Mouse (Mus musculus) neutrophil, adult 5-6 weeks (primary cell): ENCODE measurements around the gene Atxn10. TPM values are rescaled to one million over a fixed set of nuclear protein-coding genes. Genes with fewer than 3 reads are reported as not detected.

Experiments used
- ATAC-seq: fragments of 151-379, 151-347 bp; 2 replicates; pipeline ENCODE4 v1.8.0; 2017; ENCODE audit warnings: mild to moderate bottlenecking, moderate TSS enrichment; ENCODE audit not compliant: insufficient number of reproducible peaks, poor library complexity, low FRiP score, severe bottlenecking; ENCODE audit errors: extremely low read depth
- total RNA-seq: library from RNA; stranded (forward); fragments of 200-1000 nt; gene quantifications from 2 replicates; pipeline ENCODE4 v1.2.3, GENCODE M21; 2017

Atxn10 gene
- total RNA-seq, 1 experiment from 2014 or later, result 54.6 TPM

DNA sequence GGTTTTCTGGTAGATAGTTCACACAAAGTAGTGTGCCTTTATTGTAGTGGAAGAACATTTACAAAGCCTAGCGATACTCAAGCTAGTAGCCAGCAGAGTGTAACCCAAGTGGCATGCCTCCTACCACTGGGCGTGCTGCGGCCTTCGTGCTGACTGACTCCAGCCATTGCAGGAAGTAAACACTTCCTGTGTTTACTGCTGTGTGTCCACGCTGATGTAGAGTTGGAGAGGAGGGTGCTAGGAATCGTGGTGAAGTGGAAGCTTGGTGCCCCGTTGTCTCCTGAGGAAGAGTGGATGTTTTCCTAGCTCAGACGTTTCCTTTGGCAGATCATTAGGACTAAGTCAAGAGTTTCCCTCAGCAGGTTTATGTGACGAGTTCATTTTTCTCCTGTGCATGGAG is 47.4 kb downstream of the Atxn10 start:
- ATAC-seq, result no peak

DNA sequence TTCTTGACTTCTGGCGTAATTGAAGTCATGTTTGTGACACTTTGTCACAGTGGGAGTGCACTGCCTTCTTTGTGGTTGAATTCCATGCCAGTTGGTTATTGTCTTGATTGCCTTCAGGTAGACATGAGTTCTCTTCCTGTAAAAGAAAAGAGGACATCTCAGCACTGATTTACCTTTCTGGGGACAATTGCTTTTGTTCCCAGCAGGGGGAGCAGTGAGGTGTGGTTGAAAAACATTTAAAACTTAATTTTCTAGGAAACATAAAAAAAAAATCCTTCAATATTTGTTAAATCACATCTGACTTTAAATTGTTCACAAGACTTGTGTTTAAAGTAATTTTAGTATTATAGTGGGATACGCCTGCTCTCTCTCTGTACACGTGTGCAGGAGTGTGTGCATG is 52.7 kb downstream of the Atxn10 start:
- ATAC-seq, result no peak

DNA sequence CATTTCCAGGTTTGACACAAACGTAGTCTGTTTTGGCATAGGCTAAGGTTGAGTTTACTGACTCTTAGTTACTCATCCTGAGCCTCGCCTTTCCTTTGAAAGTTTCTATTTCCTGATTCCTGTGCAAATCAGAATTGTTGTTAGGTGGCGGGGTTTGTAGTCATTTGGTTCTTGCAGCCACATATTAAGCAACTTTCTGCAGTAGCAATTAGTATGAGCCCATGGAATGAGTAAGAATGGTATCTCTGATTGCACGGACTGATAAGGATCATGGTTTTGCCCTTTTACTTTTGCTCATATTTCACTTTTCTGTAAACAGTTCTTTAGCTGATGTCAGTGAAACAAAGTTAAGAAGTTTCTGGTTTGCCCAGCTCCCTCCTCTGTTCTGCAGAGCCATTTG is 53.9 kb downstream of the Atxn10 start:
- no peak for ATAC-seq

DNA sequence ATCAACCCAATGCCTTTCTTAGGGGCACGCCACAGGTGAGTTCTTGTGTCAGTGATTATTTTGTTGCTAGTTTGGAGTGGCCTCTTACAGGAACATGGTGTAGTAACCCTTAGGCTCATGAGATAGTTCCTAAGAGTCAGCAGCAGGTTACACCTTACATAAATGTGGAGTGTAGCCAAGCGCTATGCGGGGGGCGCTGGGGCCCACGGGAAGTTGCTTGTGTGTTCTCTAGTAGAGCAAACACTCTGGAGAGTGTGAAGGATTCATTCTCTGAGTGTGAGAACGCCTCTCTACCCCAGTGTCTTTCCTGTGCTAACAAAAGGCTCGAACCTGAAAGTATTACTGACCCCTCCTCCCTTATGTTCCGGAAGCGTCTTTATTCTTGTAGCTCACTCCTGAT is 59.3 kb downstream of the Atxn10 start:
- ATAC-seq, result no peak

DNA sequence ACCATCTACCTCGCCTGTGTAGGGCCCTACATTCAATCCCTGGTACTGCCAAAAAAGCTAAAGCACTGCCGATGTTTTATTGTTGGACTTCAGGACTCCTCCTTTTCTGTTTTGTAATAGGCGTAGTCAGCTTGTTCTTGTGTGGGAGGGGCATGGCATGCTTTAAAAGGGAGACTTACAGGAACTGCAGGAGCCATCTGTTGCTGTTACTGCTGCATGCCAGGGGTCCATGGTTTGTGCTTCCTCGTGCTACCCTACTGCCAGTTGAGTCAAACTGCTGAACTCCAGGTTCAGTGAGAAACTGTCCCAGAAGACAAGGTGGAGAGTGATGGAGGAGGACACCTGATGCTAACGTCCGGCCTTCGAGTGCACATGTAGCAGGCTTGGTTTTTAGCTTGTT is 65.9 kb downstream of the Atxn10 start:
- ATAC-seq, result no peak

DNA sequence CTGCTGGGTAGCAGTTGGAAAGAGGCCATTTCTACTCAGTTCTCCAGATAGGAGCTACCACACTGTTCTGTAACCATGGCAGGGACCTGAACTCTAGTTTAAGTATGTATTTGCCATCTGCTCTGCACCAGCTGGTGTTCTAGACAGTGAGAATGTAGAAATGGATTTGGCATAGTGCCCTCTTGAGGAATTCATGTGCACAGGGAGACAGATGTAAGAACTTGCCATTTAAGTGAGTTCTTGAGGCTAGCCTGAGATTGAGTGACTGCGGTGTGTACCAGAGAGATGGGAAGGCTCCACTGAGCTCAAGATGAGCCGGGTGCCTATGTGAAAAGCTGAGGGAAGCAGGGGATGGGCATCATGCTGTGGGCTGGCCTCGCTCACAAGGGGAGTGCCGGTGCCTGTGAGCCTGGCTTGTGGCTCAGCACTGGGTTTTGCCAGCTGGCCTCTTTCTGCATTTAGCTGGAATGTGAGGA is 67.2 kb downstream of the Atxn10 start:
- no peak for ATAC-seq

DNA sequence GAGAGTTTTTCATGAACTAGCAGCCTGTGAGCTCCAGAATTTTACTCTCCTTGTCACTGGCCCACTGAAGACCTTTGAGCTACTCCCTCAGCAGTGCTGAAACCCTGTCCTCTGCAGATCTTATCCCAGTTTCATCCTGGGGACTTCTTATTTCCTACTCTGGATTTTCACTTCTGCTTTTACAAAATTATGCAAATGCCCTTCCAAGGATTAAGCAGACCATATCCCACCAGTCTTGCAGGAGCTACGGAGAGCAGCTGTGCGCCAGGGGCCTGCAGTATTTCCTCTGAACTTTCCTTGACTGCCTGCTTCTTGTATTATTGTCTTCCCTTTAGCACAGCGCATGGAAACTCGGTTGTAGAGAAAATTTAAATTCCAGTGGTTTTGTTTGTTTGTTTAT is 68.7 kb downstream of the Atxn10 start:
- ATAC-seq, result no peak

DNA sequence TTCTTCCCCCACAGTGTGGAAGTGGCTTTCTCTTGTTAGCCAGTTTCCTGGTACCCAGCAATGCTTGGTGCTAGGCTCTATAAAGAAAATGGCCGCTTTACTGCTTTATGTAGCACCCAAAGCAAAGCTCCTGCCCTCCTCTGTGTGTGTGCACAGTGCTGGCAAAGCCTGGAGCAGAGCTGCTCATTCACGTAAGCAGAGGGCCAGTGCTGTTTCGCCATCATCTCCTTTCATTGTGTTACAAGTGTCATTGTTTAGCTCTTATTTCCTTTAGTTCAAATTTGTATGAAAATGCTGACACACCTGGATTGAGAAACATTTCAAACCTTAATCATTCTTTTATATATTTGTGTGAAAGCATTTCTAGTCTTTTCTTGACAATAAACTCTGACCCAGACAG is 69.5 kb downstream of the Atxn10 start:
- no peak for ATAC-seq

DNA sequence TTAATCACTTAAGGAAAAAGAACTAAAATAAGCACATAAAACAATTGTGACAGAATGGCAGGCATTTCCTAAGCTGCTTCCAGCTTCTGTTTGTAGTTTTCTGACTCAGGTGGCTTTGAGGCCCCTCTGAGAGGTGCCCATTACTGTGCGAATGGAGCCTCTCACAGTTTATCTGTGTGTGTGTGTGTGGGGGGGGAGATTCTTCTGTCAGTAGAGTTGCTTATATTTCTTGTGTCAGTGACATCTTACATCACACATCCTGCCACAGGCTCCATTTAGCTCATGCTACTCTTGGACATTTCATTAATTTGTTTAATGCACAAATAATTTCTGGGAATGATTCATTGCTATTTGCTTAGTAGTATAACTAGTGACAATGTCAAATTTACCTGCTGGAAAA is 70.8 kb downstream of the Atxn10 start:
- ATAC-seq, result no peak

DNA sequence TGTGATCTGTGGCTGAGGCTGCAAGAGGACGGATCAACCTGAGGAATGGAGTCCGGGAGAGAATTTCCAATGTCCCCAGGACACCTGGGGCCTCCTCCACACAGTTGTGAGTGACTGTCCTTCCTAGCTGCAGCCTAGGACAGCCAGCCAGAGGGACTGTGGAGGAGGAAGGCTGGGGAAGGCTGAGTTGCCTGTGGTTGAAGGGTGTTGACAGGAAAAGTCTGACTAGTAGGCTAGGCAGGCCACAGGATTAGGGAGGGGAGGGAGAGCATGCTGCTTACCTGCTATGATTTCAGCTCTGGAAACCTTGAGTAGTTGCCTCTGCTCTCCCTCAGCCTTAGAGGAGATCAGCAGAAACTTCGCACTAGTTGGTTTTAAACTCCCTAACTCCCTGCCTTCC is 71.3 kb downstream of the Atxn10 start:
- no peak for ATAC-seq

DNA sequence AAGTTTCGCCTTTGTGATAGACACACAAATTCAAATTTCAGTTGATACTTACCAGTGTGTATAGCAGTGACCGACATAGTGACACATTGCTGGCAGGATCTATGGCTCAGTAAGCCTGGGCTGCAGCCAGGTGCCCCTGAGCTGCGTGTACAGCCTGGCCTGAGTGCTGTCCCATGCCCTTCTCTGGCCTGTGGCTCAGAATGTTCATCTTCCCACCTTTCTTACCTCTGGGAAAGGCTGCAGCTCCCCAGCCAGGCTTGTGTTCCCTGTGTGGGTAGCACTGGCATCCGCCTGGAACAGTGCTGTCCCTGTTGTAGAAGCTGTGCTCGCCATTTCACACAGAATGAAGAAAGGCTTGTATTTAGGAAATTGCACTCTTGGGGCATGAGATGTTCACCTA is 72.7 kb downstream of the Atxn10 start:
- ATAC-seq, result no peak

DNA sequence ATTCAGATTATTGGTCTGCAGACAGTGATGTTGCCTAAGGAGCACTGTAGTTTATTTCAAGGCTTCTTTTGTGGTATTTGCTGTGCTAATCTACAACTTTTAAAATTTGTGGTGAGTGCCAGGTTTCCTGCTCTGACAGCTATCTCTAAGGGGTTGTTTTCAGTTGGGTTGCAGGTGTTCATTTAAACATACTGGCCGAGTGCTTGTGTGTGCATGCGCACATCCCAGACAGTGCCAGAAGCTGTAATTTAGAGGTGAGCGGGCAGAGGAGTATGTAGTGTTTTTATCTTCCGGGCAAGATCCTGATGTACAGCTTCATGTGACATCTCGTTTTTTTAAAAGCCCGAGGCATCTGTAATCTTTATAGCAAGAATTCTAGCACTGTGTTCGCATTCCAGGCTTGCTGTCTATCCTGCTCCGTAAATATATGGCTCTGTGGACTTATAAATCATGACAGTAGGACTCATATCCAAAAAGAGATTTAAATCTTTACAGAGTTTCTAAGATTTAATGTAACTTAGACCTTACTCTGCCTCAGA is 73.3 kb downstream of the Atxn10 start:
- ATAC-seq, result no peak

DNA sequence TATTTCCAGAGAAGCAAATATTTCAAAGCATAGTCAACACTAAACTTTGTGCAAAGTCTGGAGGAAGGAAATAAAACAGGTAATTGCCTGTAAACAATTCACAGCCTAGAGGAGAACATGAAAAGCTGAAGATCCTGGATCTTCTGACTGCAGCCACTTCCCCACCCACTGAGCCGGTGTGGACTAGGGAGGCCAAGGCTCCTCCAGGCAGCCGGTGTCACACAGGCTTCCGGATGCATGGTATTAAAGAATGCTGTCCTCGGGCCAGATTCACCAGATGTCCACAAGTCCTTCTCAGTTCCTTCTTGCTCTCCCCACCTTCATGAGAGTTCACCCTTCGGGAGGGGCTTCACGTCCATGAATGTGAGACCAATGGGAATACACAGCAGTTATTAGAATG is 73.8 kb downstream of the Atxn10 start:
- ATAC-seq, result no peak

DNA sequence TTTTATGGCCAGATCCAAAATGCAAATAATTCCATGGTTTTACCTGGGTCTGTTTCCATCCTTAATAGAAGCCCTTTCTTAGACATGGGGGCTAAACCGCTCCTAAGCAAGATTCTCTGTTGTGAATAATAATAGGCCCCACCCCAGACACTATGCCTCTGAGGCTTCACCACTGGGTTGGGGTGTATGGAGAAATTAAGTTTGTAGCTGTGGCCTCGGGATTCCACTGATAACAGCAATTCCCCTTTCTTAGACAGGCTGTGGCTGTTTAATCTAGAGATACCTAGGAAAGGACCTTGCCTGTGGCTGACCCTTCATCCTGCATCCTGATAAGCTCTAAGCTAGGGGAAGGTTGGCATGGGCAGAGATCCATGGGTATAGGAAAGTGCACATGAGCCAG is 78.6 kb downstream of the Atxn10 start:
- no peak for ATAC-seq

DNA sequence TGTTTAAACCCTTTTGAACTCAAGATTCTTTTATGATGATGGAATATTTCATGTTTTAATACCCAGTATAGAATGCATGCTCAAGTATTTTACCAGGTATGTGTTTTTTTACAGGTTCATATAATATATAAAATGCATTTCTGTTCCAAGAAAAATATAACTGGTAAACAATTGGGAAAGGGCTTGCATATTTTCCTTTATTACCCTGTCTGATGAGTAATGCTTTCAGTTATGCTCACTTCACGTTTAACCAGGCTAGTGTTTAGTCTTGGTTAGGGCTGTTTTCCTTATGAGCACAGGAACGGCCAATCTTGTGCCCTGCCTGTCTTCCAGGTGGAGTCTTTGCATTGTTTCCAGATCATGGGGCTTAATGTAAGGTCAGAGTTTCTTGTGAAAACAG is 84.6 kb downstream of the Atxn10 start:
- no peak for ATAC-seq

DNA sequence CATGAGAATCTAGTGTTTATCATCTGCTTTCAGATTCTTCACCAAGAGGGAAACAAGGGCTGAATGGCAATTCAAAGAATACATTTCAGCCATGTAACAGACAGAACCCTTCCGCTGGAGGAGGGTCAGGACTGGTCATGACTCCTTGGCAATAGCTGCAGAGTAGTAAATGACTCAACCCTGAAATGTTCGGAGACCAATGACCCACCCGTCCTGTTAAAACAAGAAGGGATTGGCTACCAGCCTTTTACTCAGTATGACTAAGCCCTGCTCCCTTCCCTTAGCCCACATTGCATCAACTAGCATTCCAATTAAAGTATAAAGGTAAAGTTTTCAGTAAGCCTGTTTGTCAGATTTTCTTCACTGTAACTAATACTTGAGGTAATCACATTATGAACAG is 88.2 kb downstream of the Atxn10 start:
- no peak for ATAC-seq

DNA sequence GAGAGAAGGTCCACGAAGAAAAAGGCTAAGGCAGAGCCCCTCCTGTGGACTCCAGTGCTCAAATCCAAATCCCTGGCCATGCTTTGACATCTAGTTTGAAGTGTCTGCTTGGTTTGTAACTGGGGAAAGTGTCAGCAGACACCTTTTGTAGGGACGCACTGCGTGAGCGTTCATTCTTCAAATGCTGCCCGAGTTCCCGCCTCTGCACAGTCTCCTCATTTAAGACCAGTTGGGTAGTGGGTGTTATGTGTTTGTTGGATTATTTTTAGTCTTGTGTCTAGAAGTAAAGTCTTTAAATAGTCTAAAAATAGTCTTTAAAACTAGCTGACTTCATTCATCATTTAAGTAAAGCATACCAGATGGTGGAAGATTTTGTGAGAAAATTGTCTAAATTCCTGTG is 92.1 kb downstream of the Atxn10 start:
- ATAC-seq, result no peak

DNA sequence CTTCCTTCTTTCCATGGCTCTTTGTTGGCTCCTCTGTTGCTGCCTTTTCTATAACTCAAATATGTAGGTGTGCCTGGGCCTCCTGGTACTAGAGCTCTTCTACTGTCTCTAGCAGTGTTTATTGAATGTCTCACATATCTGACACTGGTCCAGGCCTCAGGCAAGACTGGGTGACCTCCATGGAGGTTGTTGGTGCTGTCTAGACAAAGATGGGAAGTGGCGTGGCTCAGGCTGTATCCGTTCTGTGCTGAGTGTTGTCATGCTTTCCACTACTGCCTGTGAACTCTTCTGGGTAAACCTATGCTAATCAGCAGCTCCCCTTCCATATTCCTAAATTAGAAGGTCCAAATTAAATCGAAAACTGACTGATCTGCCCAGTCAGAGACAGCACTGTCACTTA is 106.5 kb downstream of the Atxn10 start:
- ATAC-seq, result no peak

DNA sequence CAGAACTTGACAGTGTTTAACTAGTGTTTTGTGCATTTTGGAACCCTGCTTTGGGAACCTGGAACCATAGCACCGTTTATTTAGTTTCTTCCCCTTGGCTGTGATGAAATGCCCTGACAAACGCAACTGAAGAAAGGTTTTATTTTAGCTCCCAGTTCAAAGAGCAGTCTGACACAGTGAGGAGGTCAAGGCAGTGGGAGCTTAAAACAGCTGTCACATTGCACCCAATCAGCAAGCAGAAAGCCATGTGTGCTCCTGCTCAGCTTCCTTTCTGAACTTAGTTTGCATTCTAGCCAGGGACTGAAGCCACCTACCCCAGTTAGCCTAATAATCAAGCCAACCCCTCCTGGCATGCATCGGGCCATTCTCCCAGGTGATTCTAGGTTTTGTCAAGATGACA is 110.6 kb downstream of the Atxn10 start:
- ATAC-seq, result no peak

DNA sequence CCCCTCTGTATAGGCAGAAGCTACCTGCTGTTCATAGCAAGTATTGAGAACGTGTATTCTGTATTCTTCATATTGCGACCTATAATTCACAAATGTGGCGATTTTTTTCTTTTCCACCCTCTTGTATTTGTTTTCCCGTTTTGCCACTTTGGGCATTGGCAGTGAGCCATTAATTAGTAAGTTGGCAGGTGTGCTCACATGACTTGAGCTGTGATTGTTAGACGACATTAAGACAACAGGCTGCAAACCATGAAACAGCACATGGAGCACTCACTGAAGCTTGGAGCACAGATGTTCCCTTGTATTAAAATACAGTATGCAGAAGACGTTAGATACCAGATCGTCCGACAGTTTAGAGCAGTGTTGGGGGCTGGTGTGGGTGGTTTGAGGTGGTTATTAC is 120.8 kb downstream of the Atxn10 start:
- no peak for ATAC-seq

DNA sequence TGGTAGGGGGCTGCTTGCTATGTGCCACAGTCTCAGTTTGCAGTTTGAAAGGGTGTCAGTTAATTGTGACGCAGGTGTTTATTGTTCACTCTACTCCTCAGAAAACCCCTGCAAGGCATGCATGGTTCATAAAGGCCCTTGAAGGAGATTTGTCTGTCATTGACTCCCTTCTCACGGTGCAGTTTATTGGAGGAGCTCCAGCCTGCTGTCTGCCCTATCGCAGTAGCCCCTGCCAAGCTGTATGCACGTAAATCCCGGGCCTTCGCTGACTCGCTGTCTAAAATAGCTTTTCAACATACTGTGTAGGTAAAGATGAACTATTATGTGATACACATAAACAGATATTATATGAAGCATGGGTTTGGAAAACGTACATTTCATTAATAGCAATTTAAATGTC is 121.8 kb downstream of the Atxn10 start:
- ATAC-seq, result no peak

DNA sequence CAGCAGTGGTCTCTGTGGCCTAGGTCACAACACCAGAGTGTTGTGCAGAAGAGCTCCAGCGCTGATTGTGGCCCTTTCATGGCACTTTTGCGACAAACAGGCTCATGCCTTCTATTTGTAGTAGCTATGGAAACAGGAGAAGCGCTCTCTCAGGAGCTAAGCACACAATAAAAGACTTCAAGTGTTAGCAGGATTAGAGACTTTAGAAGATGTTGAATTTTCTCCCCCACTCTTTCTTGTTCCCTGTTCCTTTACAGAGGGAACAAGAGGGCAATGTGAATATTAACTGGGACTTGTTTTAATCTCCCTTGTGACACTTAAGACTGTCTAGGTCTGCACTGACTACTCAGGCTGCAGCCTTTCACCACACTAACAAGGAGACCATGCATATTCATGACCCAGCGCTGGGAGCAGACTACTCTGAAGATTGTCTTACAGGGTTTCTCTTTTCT is 122.6 kb downstream of the Atxn10 start:
- ATAC-seq, result no peak
